Mouse (Mus musculus) midbrain, embryonic 14.5 days (tissue): ENCODE results near the gene Mfap2. TPM values are rescaled to one million over a fixed set of nuclear protein-coding genes. Genes with fewer than 3 reads are reported as not detected.

Source experiments
- ATAC-seq: fragments of 200-750 bp; cut with Nextera tagmentation; 2 replicates; pipeline ENCODE4 v1.8.0; 2017; ENCODE audit warnings: moderate number of reproducible peaks, moderate library complexity; ENCODE audit not compliant: low FRiP score, low TSS enrichment
- DNase-seq: peaks from one replicate; pipeline ENCODE4 v3.0.0-alpha.2; 2015
- H3K27ac ChIP-seq: fragments of 300-500 bp; sonication (generic); replicated peaks from 2 replicates; pipeline ENCODE4 v1.5.1; 2014; ENCODE audit warnings: mild to moderate bottlenecking, low read depth, low read length, moderate library complexity
- H3K27me3 ChIP-seq: fragments of 300-500 bp; sonication (generic); 2 replicates; pipeline ENCODE4 v1.6.1; 2014; ENCODE audit warnings: low read length, control low read depth, mixed read lengths; ENCODE audit not compliant: control insufficient read depth, insufficient read depth
- H3K36me3 ChIP-seq: fragments of 300-500 bp; sonication (generic); 2 replicates; pipeline ENCODE4 v1.6.1; 2014; ENCODE audit warnings: low read length, control low read depth; ENCODE audit not compliant: control insufficient read depth, insufficient read depth
- H3K4me1 ChIP-seq: fragments of 300-500 bp; sonication (generic); 2 replicates; pipeline ENCODE4 v1.6.1; 2014; ENCODE audit warnings: mild to moderate bottlenecking, antibody characterized with exemption, low read length, control low read depth; ENCODE audit not compliant: control insufficient read depth, insufficient read depth
- H3K4me2 ChIP-seq: fragments of 300-500 bp; sonication (generic); 2 replicates; pipeline ENCODE4 v1.6.1; 2014; ENCODE audit warnings: mild to moderate bottlenecking, low read length, moderate library complexity
- H3K4me3 ChIP-seq: fragments of 300-500 bp; sonication (generic); replicated peaks from 2 replicates; pipeline ENCODE4 v1.5.1; 2014; ENCODE audit warnings: low read depth, low read length
- H3K9ac ChIP-seq: fragments of 300-500 bp; sonication (generic); replicated peaks from 2 replicates; pipeline ENCODE4 v1.6.1; 2014; ENCODE audit warnings: mild to moderate bottlenecking, low read length, moderate library complexity
- H3K9me3 ChIP-seq: fragments of 300-500 bp; sonication (generic); 2 replicates; pipeline ENCODE4 v1.6.1; 2016; ENCODE audit warnings: low read length, control low read depth, mixed read lengths; ENCODE audit not compliant: control insufficient read depth
- WGBS: fragments of 180-500 bp; shearing (Covaris S2); extraction: QIAGEN DNeasy Blood & Tissue Kit; methylation state at CpG from one replicate; pipeline ENCODE4 v1.1.7; 2014; 5-methylcytosine and 5-hydroxymethylcytosine counted together
- polyA plus RNA-seq: library from polyadenylated mRNA; unstranded; fragments of >200 nt; fragmentation: Nextera tagmentation; extraction: Ambion mirVana; gene quantifications from 2 replicates; pipeline ENCODE4 v1.2.1, GENCODE M21; 2014

Gene Mfap2
- polyA plus RNA-seq, 1 experiment from 2014 or later: 169 TPM

- Histone ChIP-seq H3K27me3 (no peaks in the 10 kb centered on the region), H3K9ac (peak overlapping the region; percentile 51), H3K4me3 (no peak overlapping the region), H3K27ac (peak overlapping the region; percentile 98), H3K4me2 (peak overlapping the region; percentile 50), H3K9me3 (no peaks in the 10 kb centered on the region), H3K4me1 (peaks cover 54% of the 10 kb centered on the region), H3K36me3 (peaks cover 13% of the 10 kb centered on the region; the same call in 1 of the 2 replicates)
- 6% methylated on average over 4 of the region's 4 CpGs for WGBS
- peak; percentile 55; the same call in 1 of the 2 replicates for ATAC-seq
- peak; percentile 91 for DNase-seq
Measured at GRCm38 (mm10) chr4:141049476-141049835, 39.2 kb downstream of the Mfap2 start.

- WGBS: 69% methylated on average over 12 of the region's 12 CpGs
- Histone ChIP-seq H3K36me3 (peaks cover 7% of the 10 kb centered on the region), H3K9me3 (no peaks in the 10 kb centered on the region), H3K27me3 (no peaks in the 10 kb centered on the region), H3K27ac (peak overlapping the region; percentile 89), H3K4me2 (peak overlapping the region; percentile 54), H3K9ac (no peak overlapping the region), H3K4me3 (no peak overlapping the region), H3K4me1 (peaks cover 49% of the 10 kb centered on the region)
- DNase-seq (no peak), ATAC-seq (no peak)
Measured at GRCm38 (mm10) chr4:141052442-141052841, 42.2 kb downstream of the Mfap2 start.

- peak overlapping the region; percentile 39 for H3K9ac ChIP-seq
- DNase-seq (no peak), ATAC-seq (no peak)
- peak overlapping the region; percentile 18 for H3K4me3 ChIP-seq
- 14% methylated on average over 8 of the region's 8 CpGs for WGBS
- peaks cover 8% of the 10 kb centered on the region for H3K36me3 ChIP-seq
- H3K4me1 ChIP-seq: peaks cover 46% of the 10 kb centered on the region
- H3K9me3 ChIP-seq: no peaks in the 10 kb centered on the region
- no peaks in the 10 kb centered on the region for H3K27me3 ChIP-seq
- H3K4me2 ChIP-seq: peak overlapping the region; percentile 54
- peak overlapping the region; percentile 89 for H3K27ac ChIP-seq
Measured at GRCm38 (mm10) chr4:141053138-141053537, 42.9 kb downstream of the Mfap2 start.

GRCm38 (mm10) chr4:141053568-141054161 lies 43.4 kb downstream of the Mfap2 start:
- no peaks in the 10 kb centered on the region for H3K9me3 ChIP-seq
- peaks cover 41% of the 10 kb centered on the region for H3K4me1 ChIP-seq
- peak overlapping the region; percentile 39 for H3K9ac ChIP-seq
- peak overlapping the region; percentile 18 for H3K4me3 ChIP-seq
- ATAC-seq (peak; percentile 70), DNase-seq (peak; percentile 82)
- H3K27me3 ChIP-seq: no peaks in the 10 kb centered on the region
- H3K36me3 ChIP-seq: peaks cover 8% of the 10 kb centered on the region
- H3K27ac ChIP-seq: peak overlapping the region; percentile 89
- peak overlapping the region; percentile 54 for H3K4me2 ChIP-seq
- 5% methylated on average over 17 of the region's 17 CpGs for WGBS

- Histone ChIP-seq H3K27me3 (no peaks in the 10 kb centered on the region), H3K4me3 (no peak overlapping the region), H3K4me2 (no peak overlapping the region), H3K36me3 (peaks cover 8% of the 10 kb centered on the region), H3K9me3 (no peaks in the 10 kb centered on the region), H3K4me1 (peaks cover 25% of the 10 kb centered on the region), H3K9ac (no peak overlapping the region), H3K27ac (no peak overlapping the region)
- no peak for ATAC-seq
- 95% methylated on average over 10 of the region's 10 CpGs for WGBS
- DNase-seq: no peak
Measured at GRCm38 (mm10) chr4:141056970-141057369, 46.8 kb downstream of the Mfap2 start.

- H3K27me3 ChIP-seq: no peaks in the 10 kb centered on the region
- no peaks in the 10 kb centered on the region for H3K9me3 ChIP-seq
- no peak overlapping the region for H3K9ac ChIP-seq
- peaks cover 8% of the 10 kb centered on the region for H3K36me3 ChIP-seq
- no peak overlapping the region for H3K27ac ChIP-seq
- no peak overlapping the region for H3K4me3 ChIP-seq
- DNase-seq: no peak
- WGBS: 71% methylated on average over 9 of the region's 9 CpGs
- no peak for ATAC-seq
- H3K4me1 ChIP-seq: peaks cover 12% of the 10 kb centered on the region
- H3K4me2 ChIP-seq: no peak overlapping the region
Measured at GRCm38 (mm10) chr4:141058835-141059234, 48.6 kb downstream of the Mfap2 start.

GRCm38 (mm10) chr4:141059616-141060425 lies 49.6 kb downstream of the Mfap2 start:
- Histone ChIP-seq H3K36me3 (peaks cover 8% of the 10 kb centered on the region), H3K4me1 (peaks cover 6% of the 10 kb centered on the region), H3K9ac (peak overlapping the region; percentile 72), H3K27me3 (no peaks in the 10 kb centered on the region), H3K9me3 (no peaks in the 10 kb centered on the region), H3K4me2 (peak overlapping the region; percentile 78), H3K27ac (peak overlapping the region; percentile 94), H3K4me3 (peak overlapping the region; percentile 56)
- DNase-seq (no peak), ATAC-seq (no peak; the same call in 1 of the 2 replicates)
- 2% methylated on average over 31 of the region's 32 CpGs for WGBS

GRCm38 (mm10) chr4:141060426-141061301 lies 50.4 kb downstream of the Mfap2 start, which contains the start of gene Crocc:
TSS of gene Crocc (minus strand) at chr4:141060550.
- DNase-seq (peak; percentile 100), ATAC-seq (peak; percentile 94)
- peak within 1 kb of the TSS; percentile 56 for H3K4me3 ChIP-seq
- H3K4me2 ChIP-seq: peak within 1 kb of the TSS; percentile 78
- peaks cover 12% of the 10 kb centered on the region for H3K36me3 ChIP-seq
- peak within 1 kb of the TSS; percentile 94 for H3K27ac ChIP-seq
- H3K27me3 ChIP-seq: no peaks in the 10 kb centered on the region
- under 1% methylated on average over 76 of the region's 77 CpGs for WGBS
- peaks cover 6% of the 10 kb centered on the region for H3K4me1 ChIP-seq
- H3K9me3 ChIP-seq: no peaks in the 10 kb centered on the region
- H3K9ac ChIP-seq: peak within 1 kb of the TSS; percentile 72
